Mouse (Mus musculus): ENCODE measurements at regions not wholly inside any gene's neighbourhood (a gene's known extent, or its start where the extent isn't known, plus 50 kb on each side); places are given as distances from the start of the nearest gene placed in this dataset.

GRCm38 (mm10) chr10:119028480-119029137 lies 158.6 kb upstream of the Dyrk2 start:
- no peak overlapping the region for H3K27ac ChIP-seq
- H3K9ac ChIP-seq (ENCODE audit: low read depth, low read length), result no peak overlapping the region
- 64% methylated on average over 3 of the region's 3 CpGs for WGBS
- H3K4me1 ChIP-seq (ENCODE audit: control insufficient read depth, insufficient read depth, low read length), result peaks cover 3% of the 10 kb centered on the region; the same call in 1 of the 2 replicates
- no peaks in the 10 kb centered on the region for H3K36me3 ChIP-seq (ENCODE audit: control insufficient read depth, insufficient read depth, low read length)
- no peaks in the 10 kb centered on the region for H3K79me2 ChIP-seq (replicated peaks; ENCODE audit: control insufficient read depth, insufficient read depth, low read length)
- intact Hi-C loops (cut with DNase I), result no loop called here
- no peak for TF ChIP-seq CTCF (IDR thresholded peaks at IDR 0.05)
- TF ChIP-seq EP300 (IDR thresholded peaks at IDR 0.05; ENCODE audit: insufficient read depth, low read depth, low read length), result no peak
- TF ChIP-seq POLR2A (IDR thresholded peaks at IDR 0.05; ENCODE audit: insufficient read depth, low read depth, low read length), result no peak
- DNase-seq, result no peak
- no peaks in the 10 kb centered on the region for H3K27me3 ChIP-seq (ENCODE audit: control insufficient read depth, insufficient read depth, low read length)
- no peak overlapping the region for H3K4me3 ChIP-seq

- Histone ChIP-seq H3K36me3 (ENCODE audit: control insufficient read depth, insufficient read depth, low read length) (no peaks in the 10 kb centered on the region), H3K4me1 (ENCODE audit: control insufficient read depth, insufficient read depth, low read length) (peaks cover 3% of the 10 kb centered on the region; the same call in 1 of the 2 replicates), H3K4me3 (no peak overlapping the region), H3K27me3 (ENCODE audit: control insufficient read depth, insufficient read depth, low read length) (no peaks in the 10 kb centered on the region), H3K9ac (ENCODE audit: low read depth, low read length) (no peak overlapping the region), H3K79me2 (replicated peaks; ENCODE audit: control insufficient read depth, insufficient read depth, low read length) (no peaks in the 10 kb centered on the region), H3K27ac (no peak overlapping the region)
- DNase-seq, result no peak
- intact Hi-C loops (cut with DNase I), result no loop called here
- 27% methylated on average over 6 of the region's 6 CpGs for WGBS
- TF ChIP-seq EP300 (IDR thresholded peaks at IDR 0.05; ENCODE audit: insufficient read depth, low read depth, low read length) (no peak), POLR2A (IDR thresholded peaks at IDR 0.05; ENCODE audit: insufficient read depth, low read depth, low read length) (no peak)
Observed at GRCm38 (mm10) chr10:119027241-119027901, 157.4 kb upstream of the Dyrk2 start.

DNA sequence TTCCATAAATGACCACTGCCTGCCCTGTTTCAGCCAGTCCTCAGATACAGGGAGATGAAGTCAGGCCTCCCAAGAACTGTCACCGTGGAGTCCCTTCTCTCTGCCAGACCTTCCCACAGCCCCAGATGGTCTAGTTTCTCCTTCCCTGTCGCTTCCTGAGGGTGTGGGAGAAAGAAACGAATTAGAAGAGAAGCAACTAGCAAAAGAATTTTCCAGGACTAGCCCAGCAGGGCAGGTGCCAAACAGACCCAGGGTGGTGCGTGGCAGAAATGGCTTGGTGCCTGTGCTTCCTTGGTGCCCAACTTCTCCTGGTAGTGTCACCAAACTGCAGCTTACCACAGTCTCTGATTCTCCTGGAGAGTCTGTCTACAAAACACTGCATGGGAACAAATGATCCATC lies 156.3 kb upstream of the Dyrk2 start:
- WGBS, result 53% methylated on average over 4 of the region's 4 CpGs
- Histone ChIP-seq H3K9ac (ENCODE audit: low read depth, low read length) (no peak overlapping the region), H3K27me3 (ENCODE audit: control insufficient read depth, insufficient read depth, low read length) (no peaks in the 10 kb centered on the region), H3K4me1 (ENCODE audit: control insufficient read depth, insufficient read depth, low read length) (peaks cover 3% of the 10 kb centered on the region; the same call in 1 of the 2 replicates), H3K79me2 (replicated peaks; ENCODE audit: control insufficient read depth, insufficient read depth, low read length) (no peaks in the 10 kb centered on the region), H3K36me3 (ENCODE audit: control insufficient read depth, insufficient read depth, low read length) (no peaks in the 10 kb centered on the region), H3K27ac (no peak overlapping the region), H3K4me3 (no peak overlapping the region)
- no peak for DNase-seq
- TF ChIP-seq CTCF (IDR thresholded peaks at IDR 0.05), result no peak
- no peak for TF ChIP-seq POLR2A (IDR thresholded peaks at IDR 0.05; ENCODE audit: insufficient read depth, low read depth, low read length)
- TF ChIP-seq EP300 (IDR thresholded peaks at IDR 0.05; ENCODE audit: insufficient read depth, low read depth, low read length), result no peak
- intact Hi-C loops (cut with DNase I), result no loop called here

DNA sequence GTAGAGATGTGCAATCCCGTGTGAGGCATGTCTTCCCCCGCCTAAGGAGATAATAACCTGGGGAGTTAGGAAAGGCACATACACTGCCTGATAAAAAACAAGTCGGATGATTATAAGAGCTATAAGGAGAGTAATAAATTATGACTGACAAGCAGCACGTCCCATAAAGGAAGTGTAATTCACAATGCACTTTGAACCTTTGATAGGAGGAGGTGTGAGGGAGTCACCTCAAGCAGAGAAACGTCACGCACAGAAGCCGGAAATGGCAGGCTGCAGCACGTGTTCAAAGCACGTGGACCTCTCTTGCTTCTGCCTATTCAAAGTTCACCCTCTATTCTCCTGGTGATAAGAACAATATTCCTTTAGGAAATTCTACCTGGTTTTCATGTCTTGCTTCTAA lies 154.4 kb upstream of the Dyrk2 start:
- Histone ChIP-seq H3K79me2 (replicated peaks; ENCODE audit: control insufficient read depth, insufficient read depth, low read length) (no peaks in the 10 kb centered on the region), H3K27me3 (ENCODE audit: control insufficient read depth, insufficient read depth, low read length) (no peaks in the 10 kb centered on the region), H3K9ac (ENCODE audit: low read depth, low read length) (no peak overlapping the region), H3K4me3 (no peak overlapping the region), H3K27ac (no peak overlapping the region), H3K4me1 (ENCODE audit: control insufficient read depth, insufficient read depth, low read length) (peaks cover 3% of the 10 kb centered on the region; the same call in 1 of the 2 replicates), H3K36me3 (ENCODE audit: control insufficient read depth, insufficient read depth, low read length) (no peaks in the 10 kb centered on the region)
- TF ChIP-seq CTCF (IDR thresholded peaks at IDR 0.05), result no peak
- no peak for TF ChIP-seq EP300 (IDR thresholded peaks at IDR 0.05; ENCODE audit: insufficient read depth, low read depth, low read length)
- no peak for TF ChIP-seq POLR2A (IDR thresholded peaks at IDR 0.05; ENCODE audit: insufficient read depth, low read depth, low read length)
- no peak for DNase-seq
- WGBS, result 50% methylated on average over 9 of the region's 9 CpGs
- intact Hi-C loops (cut with DNase I), result no loop called here

- H3K36me3 ChIP-seq (ENCODE audit: control insufficient read depth, insufficient read depth, low read length), result no peaks in the 10 kb centered on the region
- H3K4me1 ChIP-seq (ENCODE audit: control insufficient read depth, insufficient read depth, low read length), result peaks cover under 1% of the 10 kb centered on the region
- no peak overlapping the region for H3K27ac ChIP-seq
- TF ChIP-seq CTCF (IDR thresholded peaks at IDR 0.05), result no peak
- no peak for TF ChIP-seq EP300 (IDR thresholded peaks at IDR 0.05; ENCODE audit: insufficient read depth, low read depth, low read length)
- no peak for TF ChIP-seq POLR2A (IDR thresholded peaks at IDR 0.05; ENCODE audit: insufficient read depth, low read depth, low read length)
- H3K4me3 ChIP-seq, result no peak overlapping the region
- no peak for DNase-seq
- WGBS, result 90% methylated on average over 10 of the region's 10 CpGs
- H3K79me2 ChIP-seq (replicated peaks; ENCODE audit: control insufficient read depth, insufficient read depth, low read length), result no peaks in the 10 kb centered on the region
- intact Hi-C loops (cut with DNase I), result no loop called here
- no peaks in the 10 kb centered on the region for H3K27me3 ChIP-seq (ENCODE audit: control insufficient read depth, insufficient read depth, low read length)
- no peak overlapping the region for H3K9ac ChIP-seq (ENCODE audit: low read depth, low read length)
Observed at GRCm38 (mm10) chr10:119019082-119019481, 149.1 kb upstream of the Dyrk2 start.

DNA sequence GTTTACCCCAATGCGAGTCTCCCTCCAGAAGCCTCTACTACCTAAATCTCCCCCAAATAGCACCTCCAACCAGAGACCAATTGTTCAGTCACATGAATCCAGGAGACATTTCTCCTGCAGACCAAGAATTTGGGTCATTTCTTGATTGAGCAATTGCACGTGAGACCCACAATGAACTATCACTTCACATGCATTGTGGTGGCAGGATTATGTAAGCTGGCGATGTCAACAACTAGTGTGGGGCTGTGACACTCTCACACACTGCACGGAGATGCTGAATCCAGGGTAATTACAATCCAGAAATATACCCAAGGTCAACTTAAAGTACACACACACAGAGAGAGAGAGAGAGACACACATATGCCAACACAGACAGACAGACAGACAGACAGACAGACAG lies 148.5 kb upstream of the Dyrk2 start:
- DNase-seq, result no peak
- Histone ChIP-seq H3K4me3 (no peak overlapping the region), H3K9ac (ENCODE audit: low read depth, low read length) (no peak overlapping the region), H3K36me3 (ENCODE audit: control insufficient read depth, insufficient read depth, low read length) (no peaks in the 10 kb centered on the region), H3K79me2 (replicated peaks; ENCODE audit: control insufficient read depth, insufficient read depth, low read length) (no peaks in the 10 kb centered on the region), H3K27ac (no peak overlapping the region), H3K27me3 (ENCODE audit: control insufficient read depth, insufficient read depth, low read length) (no peaks in the 10 kb centered on the region), H3K4me1 (ENCODE audit: control insufficient read depth, insufficient read depth, low read length) (peaks cover 3% of the 10 kb centered on the region)
- TF ChIP-seq EP300 (IDR thresholded peaks at IDR 0.05; ENCODE audit: insufficient read depth, low read depth, low read length) (no peak), CTCF (IDR thresholded peaks at IDR 0.05) (no peak), POLR2A (IDR thresholded peaks at IDR 0.05; ENCODE audit: insufficient read depth, low read depth, low read length) (no peak)
- intact Hi-C loops (cut with DNase I), result no loop called here
- WGBS, result 89% methylated on average over 4 of the region's 4 CpGs

Measured in heart, adult 2 months (tissue).